Mouse (Mus musculus): ENCODE measurements around the gene Ldlrad1. TPM values are rescaled to one million over a fixed set of nuclear protein-coding genes. Genes with fewer than 3 reads are reported as not detected.
A peak's percentile ranks its signal among the peaks of the same experiment; 100 is the strongest.

Ldlrad1 gene
- total and polyA plus RNA-seq, 3 experiments, result 0.15 TPM; not detected in 2

- DNase-seq (ENCODE audit: low read depth, low spot score), result peak; percentile 87
- H3K4me1 ChIP-seq (ENCODE audit: control insufficient read depth in 1 of 2, insufficient read depth in 2 of 2, low read length in 2 of 2), result peaks cover 11 to 12% of the 10 kb centered on the region in 2 experiments
- TF ChIP-seq POLR2A (IDR thresholded peaks at IDR 0.05; ENCODE audit: control insufficient read depth in 1 of 2, insufficient read depth in 1 of 2, low read depth in 1 of 2, low read length in 2 of 2, poor library complexity in 1 of 2) (peak in 1 of 2 experiments; percentile 65; a peak in 3 of 4 replicates), CTCF (IDR thresholded peaks at IDR 0.05 in 2 of 3, conservative IDR thresholded peaks at IDR 0.05 in 1 of 3; ENCODE audit: control insufficient read depth in 1 of 3, insufficient read depth in 1 of 3, low read depth in 2 of 3, low read length in 3 of 3, poor library complexity in 1 of 3, severe bottlenecking in 1 of 3) (0 out of 6 replicates have a peak, but pooled peaks of 1 of the 3 experiments have one; percentile 1), MAX (IDR thresholded peaks at IDR 0.05; ENCODE audit: low read length) (peak; percentile 63; the same call in 1 of the 2 replicates), MYB (IDR thresholded peaks at IDR 0.05; ENCODE audit: low read depth, low read length) (no peak), TBP (IDR thresholded peaks at IDR 0.05; ENCODE audit: low read depth, low read length) (0 out of 2 replicates have a peak, but pooled peaks have one; percentile 29), NRF1 (IDR thresholded peaks at IDR 0.05; ENCODE audit: insufficient read depth, low read depth, low read length, poor library complexity, severe bottlenecking) (0 out of 2 replicates have a peak, but pooled peaks have one; percentile 17), GABPA (IDR thresholded peaks at IDR 0.05; ENCODE audit: low read depth, low read length) (no peak), ZMIZ1 (IDR thresholded peaks at IDR 0.05; ENCODE audit: low read depth, low read length) (peak; percentile 34; the same call in 1 of the 2 replicates), BHLHE40 (IDR thresholded peaks at IDR 0.05; ENCODE audit: borderline replicate concordance, low read depth, low read length) (no peak), ELF1 (IDR thresholded peaks at IDR 0.05; ENCODE audit: low read depth, low read length) (0 out of 2 replicates have a peak, but pooled peaks have one; percentile 28), MXI1 (IDR thresholded peaks at IDR 0.05; ENCODE audit: low read depth, low read length) (peak; percentile 25; the same call in 1 of the 2 replicates), POLR2AphosphoS5 (IDR thresholded peaks at IDR 0.05; ENCODE audit: borderline replicate concordance, low read depth, low read length) (no peak), POLR2AphosphoS2 (IDR thresholded peaks at IDR 0.05; ENCODE audit: low read length) (0 out of 2 replicates have a peak, but pooled peaks have one; percentile 1), UBTF (IDR thresholded peaks at IDR 0.05; ENCODE audit: borderline replicate concordance, insufficient read depth, low read depth, low read length) (0 out of 2 replicates have a peak, but pooled peaks have one; percentile 0), NELFE (IDR thresholded peaks at IDR 0.05; ENCODE audit: low read depth, low read length) (no peak; the same call in 1 of the 2 replicates), HCFC1 (IDR thresholded peaks at IDR 0.05; ENCODE audit: low read depth, low read length) (peak; percentile 53; the same call in 1 of the 2 replicates), EP300 (IDR thresholded peaks at IDR 0.05; ENCODE audit: low read depth in 1 of 2, low read length in 2 of 2) (peak in 1 of 2 experiments; percentile 11; a peak in 1 of 4 replicates), MAFK (IDR thresholded peaks at IDR 0.05; ENCODE audit: borderline replicate concordance, low read depth, low read length) (no peak), MYC (IDR thresholded peaks at IDR 0.05; ENCODE audit: low read depth, low read length) (no peak; the same call in 1 of the 2 replicates), ETS1 (IDR thresholded peaks at IDR 0.05; ENCODE audit: low read depth, low read length) (no peak), ZC3H11A (IDR thresholded peaks at IDR 0.05; ENCODE audit: low read depth, low read length) (no peak), ZKSCAN1 (IDR thresholded peaks at IDR 0.05; ENCODE audit: low read depth, low read length) (no peak), CHD1 (IDR thresholded peaks at IDR 0.05; ENCODE audit: low read depth, low read length) (no peak), TCF12 (IDR thresholded peaks at IDR 0.05; ENCODE audit: low read depth, low read length) (0 out of 2 replicates have a peak, but pooled peaks have one; percentile 2), MEF2A (IDR thresholded peaks at IDR 0.05; ENCODE audit: extremely low read depth, insufficient replicate concordance, low read depth, low read length, poor library complexity, severe bottlenecking) (no peak), MAZ (IDR thresholded peaks at IDR 0.05; ENCODE audit: low read depth, low read length) (no peak), RCOR1 (IDR thresholded peaks at IDR 0.05; ENCODE audit: low read depth, low read length) (no peak)
Measured at GRCm38 (mm10) chr4:107178830-107179490, 30.0 kb upstream of the Ldlrad1 start, which contains the start of gene Tceanc2. Gene Tceanc2 (minus strand): TSS chr4:107179116.

More at GRCm38 (mm10) chr4:107178830-107179490, 30.0 kb upstream of the Ldlrad1 start, which contains the start of gene Tceanc2:
- Histone ChIP-seq H3K27ac (ENCODE audit: control insufficient read depth, low read depth, low read length) (peak within 1 kb of the TSS; percentile 89), H3K36me3 (ENCODE audit: control insufficient read depth in 1 of 2, insufficient read depth in 2 of 2, low read length in 2 of 2) (peaks cover 2 to 32% of the 10 kb centered on the region in 2 experiments), H3K79me2 (ENCODE audit: control insufficient read depth, insufficient read depth, low read length, poor library complexity) (peaks cover 48% of the 10 kb centered on the region), H3K9ac (ENCODE audit: control insufficient read depth, low read depth, low read length, poor library complexity, severe bottlenecking) (peak within 1 kb of the TSS; percentile 88), H3K4me3 (ENCODE audit: control insufficient read depth in 1 of 2, insufficient read depth in 1 of 2, low read depth in 2 of 2, low read length in 2 of 2) (peak within 1 kb of the TSS; percentile 73 to 91), H3K9me3 (replicated peaks; ENCODE audit: insufficient read depth, low read length) (no peaks in the 10 kb centered on the region), H3K27me3 (ENCODE audit: control insufficient read depth in 1 of 2, insufficient read depth in 2 of 2, low read length in 2 of 2) (no peaks in the 10 kb centered on the region)
